Mouse (Mus musculus): ENCODE data around the gene Chd5. TPM values are rescaled to one million over a fixed set of nuclear protein-coding genes. Genes with fewer than 3 reads are reported as not detected.

Gene Chd5
- polyA plus RNA-seq, 1 experiment from 2014 or later = 0.84 TPM

GRCm38 (mm10) chr4:152296874-152297861 is 41.3 kb upstream of the Chd5 start, which contains the start of gene Icmt:
TSS of gene Icmt (plus strand) at chr4:152297227.
- H3K27ac ChIP-seq (ENCODE audit: low read length) = peak within 1 kb of the TSS; percentile 78
- peaks cover 9% of the 10 kb centered on the region for H3K27me3 ChIP-seq (ENCODE audit: control insufficient read depth, insufficient read depth, low read length)
- H3K4me1 ChIP-seq (ENCODE audit: control insufficient read depth, insufficient read depth, low read length) = peaks cover 24% of the 10 kb centered on the region
- H3K9me3 ChIP-seq (replicated peaks; ENCODE audit: control insufficient read depth, low read length) = no peaks in the 10 kb centered on the region
- under 1% methylated on average over 118 of the region's 119 CpGs for WGBS
- H3K36me3 ChIP-seq (ENCODE audit: control insufficient read depth, insufficient read depth, low read length) = no peaks in the 10 kb centered on the region
- peak within 1 kb of the TSS; percentile 97 for H3K9ac ChIP-seq (ENCODE audit: low read length)
- peak within 1 kb of the TSS; percentile 94 for H3K4me3 ChIP-seq (replicated peaks; ENCODE audit: low read length)
- ATAC-seq (ENCODE audit: insufficient read depth, low FRiP score) = peak; percentile 97
- H3K4me2 ChIP-seq (ENCODE audit: low read depth, low read length) = peak within 1 kb of the TSS; percentile 94

GRCm38 (mm10) chr4:152298836-152299235 is 39.6 kb upstream of the Chd5 start:
- H3K4me2 ChIP-seq (ENCODE audit: low read depth, low read length) = 0 out of 2 replicates have a peak overlapping the region, but pooled peaks have one; percentile 94
- no peak for ATAC-seq (ENCODE audit: insufficient read depth, low FRiP score)
- no peaks in the 10 kb centered on the region for H3K9me3 ChIP-seq (replicated peaks; ENCODE audit: control insufficient read depth, low read length)
- H3K27ac ChIP-seq (ENCODE audit: low read length) = no peak overlapping the region
- H3K4me3 ChIP-seq (replicated peaks; ENCODE audit: low read length) = no peak overlapping the region
- 83% methylated on average over 14 of the region's 14 CpGs for WGBS
- 0 out of 2 replicates have a peak, but pooled peaks cover 3% of the 10 kb centered on the region for H3K36me3 ChIP-seq (ENCODE audit: control insufficient read depth, insufficient read depth, low read length)
- peak overlapping the region; percentile 20; the same call in 1 of the 2 replicates for H3K9ac ChIP-seq (ENCODE audit: low read length)
- H3K4me1 ChIP-seq (ENCODE audit: control insufficient read depth, insufficient read depth, low read length) = peaks cover 17% of the 10 kb centered on the region
- no peaks in the 10 kb centered on the region for H3K27me3 ChIP-seq (ENCODE audit: control insufficient read depth, insufficient read depth, low read length)

GRCm38 (mm10) chr4:152300375-152300774 is 38.1 kb upstream of the Chd5 start:
- no peak overlapping the region for H3K27ac ChIP-seq (ENCODE audit: low read length)
- H3K9ac ChIP-seq (ENCODE audit: low read length) = no peak overlapping the region
- 87% methylated on average over 8 of the region's 8 CpGs for WGBS
- no peaks in the 10 kb centered on the region for H3K9me3 ChIP-seq (replicated peaks; ENCODE audit: control insufficient read depth, low read length)
- H3K4me2 ChIP-seq (ENCODE audit: low read depth, low read length) = no peak overlapping the region
- 0 out of 2 replicates have a peak, but pooled peaks cover 3% of the 10 kb centered on the region for H3K36me3 ChIP-seq (ENCODE audit: control insufficient read depth, insufficient read depth, low read length)
- no peak for ATAC-seq (ENCODE audit: insufficient read depth, low FRiP score)
- peaks cover 17% of the 10 kb centered on the region for H3K4me1 ChIP-seq (ENCODE audit: control insufficient read depth, insufficient read depth, low read length)
- H3K4me3 ChIP-seq (replicated peaks; ENCODE audit: low read length) = no peak overlapping the region
- H3K27me3 ChIP-seq (ENCODE audit: control insufficient read depth, insufficient read depth, low read length) = no peaks in the 10 kb centered on the region

GRCm38 (mm10) chr4:152302012-152302411 is 36.4 kb upstream of the Chd5 start:
- 77% methylated on average over 11 of the region's 11 CpGs for WGBS
- Histone ChIP-seq H3K27ac (ENCODE audit: low read length) (no peak overlapping the region), H3K4me2 (ENCODE audit: low read depth, low read length) (no peak overlapping the region), H3K4me1 (ENCODE audit: control insufficient read depth, insufficient read depth, low read length) (peaks cover 13% of the 10 kb centered on the region), H3K9me3 (replicated peaks; ENCODE audit: control insufficient read depth, low read length) (no peaks in the 10 kb centered on the region), H3K27me3 (ENCODE audit: control insufficient read depth, insufficient read depth, low read length) (no peaks in the 10 kb centered on the region), H3K36me3 (ENCODE audit: control insufficient read depth, insufficient read depth, low read length) (0 out of 2 replicates have a peak, but pooled peaks cover 3% of the 10 kb centered on the region), H3K4me3 (replicated peaks; ENCODE audit: low read length) (no peak overlapping the region), H3K9ac (ENCODE audit: low read length) (no peak overlapping the region)
- no peak for ATAC-seq (ENCODE audit: insufficient read depth, low FRiP score)

GRCm38 (mm10) chr4:152303172-152303571 is 35.3 kb upstream of the Chd5 start:
- ATAC-seq (ENCODE audit: insufficient read depth, low FRiP score) = no peak
- no peak overlapping the region for H3K27ac ChIP-seq (ENCODE audit: low read length)
- WGBS = 88% methylated on average over 10 of the region's 10 CpGs
- no peak overlapping the region for H3K4me2 ChIP-seq (ENCODE audit: low read depth, low read length)
- no peaks in the 10 kb centered on the region for H3K9me3 ChIP-seq (replicated peaks; ENCODE audit: control insufficient read depth, low read length)
- no peaks in the 10 kb centered on the region for H3K27me3 ChIP-seq (ENCODE audit: control insufficient read depth, insufficient read depth, low read length)
- H3K4me1 ChIP-seq (ENCODE audit: control insufficient read depth, insufficient read depth, low read length) = peaks cover 9% of the 10 kb centered on the region; the same call in 1 of the 2 replicates
- no peak overlapping the region for H3K4me3 ChIP-seq (replicated peaks; ENCODE audit: low read length)
- H3K36me3 ChIP-seq (ENCODE audit: control insufficient read depth, insufficient read depth, low read length) = 0 out of 2 replicates have a peak, but pooled peaks cover 3% of the 10 kb centered on the region
- H3K9ac ChIP-seq (ENCODE audit: low read length) = no peak overlapping the region

- H3K36me3 ChIP-seq (ENCODE audit: control insufficient read depth, insufficient read depth, low read length) = 0 out of 2 replicates have a peak, but pooled peaks cover 3% of the 10 kb centered on the region
- H3K9ac ChIP-seq (ENCODE audit: low read length) = no peak overlapping the region
- H3K4me2 ChIP-seq (ENCODE audit: low read depth, low read length) = no peak overlapping the region
- H3K27ac ChIP-seq (ENCODE audit: low read length) = no peak overlapping the region
- no peaks in the 10 kb centered on the region for H3K9me3 ChIP-seq (replicated peaks; ENCODE audit: control insufficient read depth, low read length)
- H3K4me3 ChIP-seq (replicated peaks; ENCODE audit: low read length) = no peak overlapping the region
- WGBS = 91% methylated on average over 6 of the region's 6 CpGs
- ATAC-seq (ENCODE audit: insufficient read depth, low FRiP score) = no peak
- H3K27me3 ChIP-seq (ENCODE audit: control insufficient read depth, insufficient read depth, low read length) = no peaks in the 10 kb centered on the region
- no peaks in the 10 kb centered on the region for H3K4me1 ChIP-seq (ENCODE audit: control insufficient read depth, insufficient read depth, low read length)
Observed at GRCm38 (mm10) chr4:152304685-152305084, 33.8 kb upstream of the Chd5 start.

GRCm38 (mm10) chr4:152305991-152306390 is 32.5 kb upstream of the Chd5 start:
- Histone ChIP-seq H3K27ac (ENCODE audit: low read length) (no peak overlapping the region), H3K27me3 (ENCODE audit: control insufficient read depth, insufficient read depth, low read length) (no peaks in the 10 kb centered on the region; the same call in none of the 2 replicates), H3K4me1 (ENCODE audit: control insufficient read depth, insufficient read depth, low read length) (no peaks in the 10 kb centered on the region), H3K9ac (ENCODE audit: low read length) (no peak overlapping the region), H3K4me2 (ENCODE audit: low read depth, low read length) (no peak overlapping the region), H3K4me3 (replicated peaks; ENCODE audit: low read length) (no peak overlapping the region), H3K9me3 (replicated peaks; ENCODE audit: control insufficient read depth, low read length) (no peaks in the 10 kb centered on the region), H3K36me3 (ENCODE audit: control insufficient read depth, insufficient read depth, low read length) (0 out of 2 replicates have a peak, but pooled peaks cover 3% of the 10 kb centered on the region)
- 69% methylated on average over 6 of the region's 6 CpGs for WGBS
- no peak for ATAC-seq (ENCODE audit: insufficient read depth, low FRiP score)

GRCm38 (mm10) chr4:152307542-152307941 is 30.9 kb upstream of the Chd5 start:
- Histone ChIP-seq H3K36me3 (ENCODE audit: control insufficient read depth, insufficient read depth, low read length) (0 out of 2 replicates have a peak, but pooled peaks cover 3% of the 10 kb centered on the region), H3K4me3 (replicated peaks; ENCODE audit: low read length) (no peak overlapping the region), H3K9me3 (replicated peaks; ENCODE audit: control insufficient read depth, low read length) (no peaks in the 10 kb centered on the region), H3K4me2 (ENCODE audit: low read depth, low read length) (no peak overlapping the region), H3K27me3 (ENCODE audit: control insufficient read depth, insufficient read depth, low read length) (peaks cover 15% of the 10 kb centered on the region), H3K9ac (ENCODE audit: low read length) (no peak overlapping the region), H3K27ac (ENCODE audit: low read length) (no peak overlapping the region), H3K4me1 (ENCODE audit: control insufficient read depth, insufficient read depth, low read length) (no peaks in the 10 kb centered on the region)
- WGBS = 80% methylated on average over 9 of the region's 9 CpGs
- no peak for ATAC-seq (ENCODE audit: insufficient read depth, low FRiP score)

GRCm38 (mm10) chr4:152312186-152312585 is 26.3 kb upstream of the Chd5 start:
- H3K27me3 ChIP-seq (ENCODE audit: control insufficient read depth, insufficient read depth, low read length) = peaks cover 58% of the 10 kb centered on the region

More at GRCm38 (mm10) chr4:152312186-152312585, 26.3 kb upstream of the Chd5 start:
- no peaks in the 10 kb centered on the region for H3K36me3 ChIP-seq (ENCODE audit: control insufficient read depth, insufficient read depth, low read length)
- WGBS = 3% methylated on average over 14 of the region's 14 CpGs
- no peak overlapping the region for H3K9ac ChIP-seq (ENCODE audit: low read length)
- H3K4me3 ChIP-seq (replicated peaks; ENCODE audit: low read length) = 0 out of 2 replicates have a peak overlapping the region, but pooled peaks have one; percentile 1
- H3K4me2 ChIP-seq (ENCODE audit: low read depth, low read length) = peak overlapping the region; percentile 60
- H3K9me3 ChIP-seq (replicated peaks; ENCODE audit: control insufficient read depth, low read length) = no peaks in the 10 kb centered on the region
- H3K4me1 ChIP-seq (ENCODE audit: control insufficient read depth, insufficient read depth, low read length) = peaks cover 17% of the 10 kb centered on the region
- no peak for ATAC-seq (ENCODE audit: insufficient read depth, low FRiP score)
- no peak overlapping the region for H3K27ac ChIP-seq (ENCODE audit: low read length)
